Mouse (Mus musculus) neural tube, embryonic 13.5 days (tissue): Measurements from ENCODE around the gene Irx6. TPM values are rescaled to one million over a fixed set of nuclear protein-coding genes. Genes with fewer than 3 reads are reported as not detected.

Experiments
- ATAC-seq: fragments of 200-750 bp; cut with Nextera tagmentation; 2 replicates; pipeline ENCODE4 v1.8.0; 2017; ENCODE audit warnings: low read depth, mild to moderate bottlenecking, moderate TSS enrichment, moderate library complexity
- H3K27ac ChIP-seq: fragments of 300-500 bp; sonication (generic); replicated peaks from 2 replicates; pipeline ENCODE4 v1.5.1; 2015; ENCODE audit warnings: moderate library complexity, mild to moderate bottlenecking, inconsistent platforms
- H3K27me3 ChIP-seq: fragments of 300-500 bp; sonication (generic); 2 replicates; pipeline ENCODE4 v1.6.1; 2015; ENCODE audit warnings: mild to moderate bottlenecking, inconsistent platforms
- H3K36me3 ChIP-seq: fragments of 300-500 bp; sonication (generic); 2 replicates; pipeline ENCODE4 v1.6.1; 2015; ENCODE audit warnings: mild to moderate bottlenecking, inconsistent platforms
- H3K4me1 ChIP-seq: fragments of 300-500 bp; sonication (generic); replicated peaks from 2 replicates; pipeline ENCODE4 v1.6.1; 2015; ENCODE audit warnings: inconsistent platforms
- H3K4me2 ChIP-seq: fragments of 300-500 bp; sonication (generic); 2 replicates; pipeline ENCODE4 v1.6.1; 2015; ENCODE audit warnings: inconsistent platforms, mild to moderate bottlenecking, moderate library complexity
- H3K4me3 ChIP-seq: fragments of 300-500 bp; sonication (generic); 2 replicates; pipeline ENCODE4 v1.5.1; 2015; ENCODE audit warnings: mild to moderate bottlenecking, inconsistent platforms
- H3K9ac ChIP-seq: fragments of 300-500 bp; sonication (generic); 2 replicates; pipeline ENCODE4 v1.6.1; 2015; ENCODE audit warnings: moderate library complexity, mild to moderate bottlenecking, inconsistent platforms
- H3K9me3 ChIP-seq: fragments of 300-500 bp; sonication (generic); 2 replicates; pipeline ENCODE4 v1.6.1; 2016; ENCODE audit warnings: inconsistent platforms
- WGBS: fragments of 180-500 bp; shearing (Covaris S2); methylation state at CpG from one replicate; pipeline ENCODE4 v1.1.7; 2015; 5-methylcytosine and 5-hydroxymethylcytosine counted together
- polyA plus RNA-seq: library from polyadenylated mRNA; unstranded; fragments of >200 nt; fragmentation: Nextera tagmentation; extraction: Ambion mirVana; gene quantifications from 2 replicates; pipeline ENCODE4 v1.2.1, GENCODE M21; 2015

Irx6 gene
- polyA plus RNA-seq, 1 experiment from 2014 or later: 1.1 TPM

DNA sequence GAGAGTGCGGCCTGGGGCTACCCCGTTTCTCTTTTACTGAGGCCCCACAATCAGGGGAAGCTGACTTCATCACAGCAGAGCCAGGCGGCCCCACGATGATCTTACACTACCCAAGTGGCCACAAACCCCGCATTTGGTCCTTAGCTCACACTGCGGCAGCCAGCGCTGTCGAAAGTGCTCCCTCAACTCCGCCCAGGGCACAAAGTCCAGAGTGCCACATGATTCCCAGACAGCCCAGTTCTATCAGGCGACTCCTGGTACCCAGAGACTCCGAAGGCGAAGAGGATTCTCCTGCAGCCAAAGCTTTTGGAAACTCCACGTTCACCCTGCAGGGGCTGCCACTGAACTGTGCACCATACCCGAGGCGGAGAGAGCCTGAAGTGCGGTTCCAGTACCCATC is 4.3 kb downstream of the Irx6 start:
- H3K4me3 ChIP-seq: peak overlapping the region; percentile 6
- WGBS: 15% methylated on average over 16 of the region's 16 CpGs
- peaks cover 73% of the 10 kb centered on the region for H3K27me3 ChIP-seq
- no peak overlapping the region for H3K27ac ChIP-seq
- no peaks in the 10 kb centered on the region for H3K36me3 ChIP-seq
- peak overlapping the region; percentile 33 for H3K4me2 ChIP-seq
- no peaks in the 10 kb centered on the region for H3K9me3 ChIP-seq
- ATAC-seq: no peak
- 0 out of 2 replicates have a peak overlapping the region, but pooled peaks have one; percentile 12 for H3K9ac ChIP-seq
- H3K4me1 ChIP-seq: peaks cover 24% of the 10 kb centered on the region

GRCm38 (mm10) chr8:92697361-92697760 is 23.3 kb downstream of the Irx6 start:
- no peaks in the 10 kb centered on the region for H3K4me1 ChIP-seq
- H3K27me3 ChIP-seq: 0 out of 2 replicates have a peak, but pooled peaks cover 7% of the 10 kb centered on the region
- no peak overlapping the region for H3K4me3 ChIP-seq
- H3K36me3 ChIP-seq: no peaks in the 10 kb centered on the region
- ATAC-seq: no peak
- 90% methylated on average over 5 of the region's 5 CpGs for WGBS
- no peak overlapping the region for H3K4me2 ChIP-seq
- H3K27ac ChIP-seq: no peak overlapping the region
- H3K9me3 ChIP-seq: no peaks in the 10 kb centered on the region
- no peak overlapping the region for H3K9ac ChIP-seq

DNA sequence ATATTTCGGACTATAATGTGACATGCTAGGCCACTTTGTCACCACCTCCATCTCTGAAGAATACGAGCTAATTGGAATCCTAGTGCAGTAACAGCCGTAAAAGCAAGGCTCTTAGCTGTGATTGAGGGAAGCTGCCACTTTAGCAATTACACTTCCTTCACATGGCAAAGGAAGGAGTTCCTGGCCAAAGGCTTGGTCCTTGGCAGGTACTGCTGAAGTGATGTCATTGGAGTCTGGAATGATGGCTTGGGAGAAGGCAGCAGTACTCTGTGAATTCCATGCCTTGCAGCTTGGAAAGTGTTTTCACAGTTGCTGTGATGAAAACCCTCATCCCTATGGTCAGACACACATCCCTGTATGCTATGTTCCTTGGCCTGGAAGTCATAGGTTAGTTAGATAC is 24.3 kb downstream of the Irx6 start:
- Histone ChIP-seq H3K4me1 (no peaks in the 10 kb centered on the region), H3K9me3 (no peaks in the 10 kb centered on the region), H3K4me2 (no peak overlapping the region), H3K9ac (no peak overlapping the region), H3K4me3 (no peak overlapping the region), H3K36me3 (no peaks in the 10 kb centered on the region), H3K27me3 (0 out of 2 replicates have a peak, but pooled peaks cover 7% of the 10 kb centered on the region), H3K27ac (no peak overlapping the region)
- ATAC-seq: no peak
- WGBS: 46% methylated on average over 3 of the region's 3 CpGs

- no peak for ATAC-seq
- no peak overlapping the region for H3K27ac ChIP-seq
- no peak overlapping the region for H3K9ac ChIP-seq
- H3K27me3 ChIP-seq: 0 out of 2 replicates have a peak, but pooled peaks cover 7% of the 10 kb centered on the region
- no peaks in the 10 kb centered on the region for H3K9me3 ChIP-seq
- H3K4me2 ChIP-seq: no peak overlapping the region
- H3K4me1 ChIP-seq: no peaks in the 10 kb centered on the region
- H3K4me3 ChIP-seq: no peak overlapping the region
- 71% methylated on average over 8 of the region's 8 CpGs for WGBS
- no peaks in the 10 kb centered on the region for H3K36me3 ChIP-seq
These were observed 25.9 kb downstream of the Irx6 start for GRCm38 (mm10) chr8:92699922-92700540.

GRCm38 (mm10) chr8:92703375-92703774 is 29.3 kb downstream of the Irx6 start:
- Histone ChIP-seq H3K9ac (no peak overlapping the region), H3K9me3 (no peaks in the 10 kb centered on the region), H3K4me1 (no peaks in the 10 kb centered on the region), H3K36me3 (no peaks in the 10 kb centered on the region), H3K27me3 (0 out of 2 replicates have a peak, but pooled peaks cover 4% of the 10 kb centered on the region), H3K4me2 (no peak overlapping the region), H3K4me3 (no peak overlapping the region), H3K27ac (no peak overlapping the region)
- ATAC-seq: no peak
- 74% methylated on average over 3 of the region's 3 CpGs for WGBS

DNA sequence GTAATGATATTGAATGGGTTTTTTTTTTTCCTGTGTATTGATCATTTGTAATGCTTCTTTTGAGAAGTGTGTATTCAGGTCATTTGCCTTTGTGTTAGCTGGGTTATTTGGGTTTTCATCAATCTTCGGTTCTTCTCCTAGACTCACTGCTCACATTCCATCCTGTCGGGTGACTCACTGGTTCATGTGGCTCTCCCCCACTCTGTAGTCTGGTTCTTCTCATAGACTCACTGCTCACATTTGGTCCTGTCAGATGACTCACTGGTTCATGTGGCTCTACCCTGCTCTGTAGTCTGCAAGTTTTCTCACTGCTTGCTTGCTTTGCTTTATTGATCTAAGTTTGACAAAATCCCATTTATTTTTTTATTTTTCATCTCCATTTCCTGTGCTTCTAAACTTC is 32.2 kb downstream of the Irx6 start:
- Histone ChIP-seq H3K4me3 (no peak overlapping the region), H3K9me3 (peaks cover 8% of the 10 kb centered on the region; the same call in 1 of the 2 replicates), H3K36me3 (no peaks in the 10 kb centered on the region), H3K4me2 (no peak overlapping the region), H3K4me1 (no peaks in the 10 kb centered on the region), H3K27ac (no peak overlapping the region), H3K27me3 (no peaks in the 10 kb centered on the region), H3K9ac (no peak overlapping the region)
- no peak for ATAC-seq
- 65% methylated on average over 2 of the region's 2 CpGs for WGBS

- Histone ChIP-seq H3K27ac (no peak overlapping the region), H3K4me2 (no peak overlapping the region), H3K9ac (no peak overlapping the region), H3K36me3 (no peaks in the 10 kb centered on the region), H3K27me3 (0 out of 2 replicates have a peak, but pooled peaks cover 6% of the 10 kb centered on the region), H3K4me3 (no peak overlapping the region), H3K4me1 (no peaks in the 10 kb centered on the region), H3K9me3 (peaks cover 8% of the 10 kb centered on the region; the same call in 1 of the 2 replicates)
- 77% methylated on average over 1 of the region's 1 CpGs for WGBS
- ATAC-seq: no peak
These were observed 39.2 kb downstream of the Irx6 start for GRCm38 (mm10) chr8:92713286-92713685.

GRCm38 (mm10) chr8:92717418-92717817 is 43.3 kb downstream of the Irx6 start:
- Histone ChIP-seq H3K27me3 (peaks cover 13% of the 10 kb centered on the region), H3K36me3 (no peaks in the 10 kb centered on the region), H3K4me1 (no peaks in the 10 kb centered on the region), H3K9me3 (no peaks in the 10 kb centered on the region), H3K27ac (no peak overlapping the region), H3K4me3 (no peak overlapping the region), H3K9ac (no peak overlapping the region), H3K4me2 (no peak overlapping the region)
- ATAC-seq: no peak
- 77% methylated on average over 4 of the region's 4 CpGs for WGBS

DNA sequence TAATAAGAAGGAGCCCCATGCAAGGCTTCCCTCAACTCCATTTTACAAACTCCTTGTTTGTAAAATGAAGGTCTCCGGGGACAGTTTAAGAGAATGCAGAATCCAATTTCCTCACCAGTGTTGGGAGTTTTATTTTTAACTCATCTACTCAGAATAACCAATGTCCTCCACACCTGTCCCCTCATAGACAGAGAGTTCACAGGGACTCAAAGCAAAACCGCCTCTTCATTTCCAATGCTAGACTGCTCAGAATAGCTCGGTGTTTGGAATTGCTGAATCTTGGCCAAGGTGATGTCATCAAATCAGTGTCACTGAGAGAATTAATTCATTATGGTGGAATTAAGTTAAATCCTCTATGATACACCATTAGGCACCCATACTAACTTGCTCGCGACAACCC is 44.0 kb downstream of the Irx6 start:
- no peak overlapping the region for H3K9ac ChIP-seq
- WGBS: 86% methylated on average over 5 of the region's 5 CpGs
- H3K27ac ChIP-seq: no peak overlapping the region
- no peak overlapping the region for H3K4me2 ChIP-seq
- H3K4me3 ChIP-seq: no peak overlapping the region
- H3K9me3 ChIP-seq: no peaks in the 10 kb centered on the region
- H3K27me3 ChIP-seq: peaks cover 19% of the 10 kb centered on the region
- ATAC-seq: no peak
- H3K36me3 ChIP-seq: no peaks in the 10 kb centered on the region
- H3K4me1 ChIP-seq: peaks cover 6% of the 10 kb centered on the region; the same call in 1 of the 2 replicates

GRCm38 (mm10) chr8:92721266-92721935 is 47.3 kb downstream of the Irx6 start:
- Histone ChIP-seq H3K9ac (no peak overlapping the region), H3K4me2 (no peak overlapping the region), H3K27ac (no peak overlapping the region), H3K9me3 (no peaks in the 10 kb centered on the region), H3K36me3 (no peaks in the 10 kb centered on the region), H3K4me3 (no peak overlapping the region), H3K4me1 (peaks cover 20% of the 10 kb centered on the region), H3K27me3 (peaks cover 41% of the 10 kb centered on the region)
- WGBS: 40% methylated on average over 12 of the region's 12 CpGs
- ATAC-seq: peak; percentile 93

- peaks cover 20% of the 10 kb centered on the region for H3K4me1 ChIP-seq
- no peak for ATAC-seq
- H3K27me3 ChIP-seq: peaks cover 41% of the 10 kb centered on the region
- no peaks in the 10 kb centered on the region for H3K9me3 ChIP-seq
- no peak overlapping the region for H3K4me2 ChIP-seq
- no peaks in the 10 kb centered on the region for H3K36me3 ChIP-seq
- no peak overlapping the region for H3K4me3 ChIP-seq
- no peak overlapping the region for H3K27ac ChIP-seq
- no peak overlapping the region for H3K9ac ChIP-seq
- 44% methylated on average over 8 of the region's 8 CpGs for WGBS
These were observed 47.8 kb downstream of the Irx6 start for GRCm38 (mm10) chr8:92721936-92722321.

- ATAC-seq: no peak
- H3K27ac ChIP-seq: no peak overlapping the region
- 40% methylated on average over 6 of the region's 6 CpGs for WGBS
- no peak overlapping the region for H3K4me2 ChIP-seq
- no peaks in the 10 kb centered on the region for H3K36me3 ChIP-seq
- H3K4me1 ChIP-seq: peaks cover 20% of the 10 kb centered on the region
- H3K9ac ChIP-seq: no peak overlapping the region
- H3K4me3 ChIP-seq: no peak overlapping the region
- H3K9me3 ChIP-seq: no peaks in the 10 kb centered on the region
- peaks cover 34% of the 10 kb centered on the region for H3K27me3 ChIP-seq
These were observed 49.2 kb downstream of the Irx6 start for GRCm38 (mm10) chr8:92723320-92723719.
